Mouse (Mus musculus): ENCODE data around the gene Cdh16. TPM values are rescaled to one million over a fixed set of nuclear protein-coding genes. Genes with fewer than 3 reads are reported as not detected.

Cdh16 gene
- total RNA-seq, 2 experiments from 2014 or later: 0.54 to 0.63 TPM

DNA sequence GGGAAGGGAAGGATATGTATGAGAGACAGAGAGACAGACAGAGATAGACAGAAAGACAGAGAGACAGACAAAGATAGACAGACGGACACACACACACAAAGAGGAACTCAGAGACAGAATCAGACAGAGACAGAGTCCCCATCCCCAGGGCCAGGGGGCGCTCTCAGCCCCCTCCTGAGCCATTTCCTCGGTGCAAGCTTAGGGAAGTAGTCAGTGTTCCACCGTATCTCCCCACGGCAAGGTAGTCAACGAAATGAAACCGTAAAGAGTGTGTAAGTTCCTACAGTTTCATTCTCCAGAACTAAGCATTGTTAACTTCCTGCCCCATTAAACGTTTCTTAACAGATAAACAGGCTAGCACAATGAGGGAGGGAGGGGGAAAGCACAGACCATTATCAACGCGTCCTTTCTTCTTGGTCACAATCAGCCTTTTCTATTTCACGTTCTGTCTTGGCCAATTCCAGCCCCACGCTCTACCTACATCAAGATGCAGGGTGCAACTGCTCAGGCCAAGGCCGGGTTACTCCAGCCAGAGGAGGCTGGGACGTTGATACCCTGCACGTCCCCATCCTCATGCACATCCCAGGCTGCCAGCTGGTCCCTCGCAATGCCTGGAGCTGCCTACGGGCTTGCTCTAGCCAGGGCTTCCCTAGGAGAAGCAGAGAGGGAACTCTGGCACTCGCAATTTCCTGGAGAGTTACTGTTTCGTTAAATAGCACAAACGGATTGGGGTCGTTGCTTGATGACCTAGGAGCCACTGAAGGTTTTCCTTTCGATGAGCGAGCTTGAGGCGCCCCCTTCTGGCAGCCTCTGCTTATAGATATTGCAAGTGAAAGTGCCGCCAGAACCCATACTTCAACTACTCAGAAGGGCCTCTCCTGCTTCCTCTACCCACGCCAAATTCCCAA is 53.5 kb downstream of the Cdh16 start:
- DNase-seq: peak; percentile 89

DNA sequence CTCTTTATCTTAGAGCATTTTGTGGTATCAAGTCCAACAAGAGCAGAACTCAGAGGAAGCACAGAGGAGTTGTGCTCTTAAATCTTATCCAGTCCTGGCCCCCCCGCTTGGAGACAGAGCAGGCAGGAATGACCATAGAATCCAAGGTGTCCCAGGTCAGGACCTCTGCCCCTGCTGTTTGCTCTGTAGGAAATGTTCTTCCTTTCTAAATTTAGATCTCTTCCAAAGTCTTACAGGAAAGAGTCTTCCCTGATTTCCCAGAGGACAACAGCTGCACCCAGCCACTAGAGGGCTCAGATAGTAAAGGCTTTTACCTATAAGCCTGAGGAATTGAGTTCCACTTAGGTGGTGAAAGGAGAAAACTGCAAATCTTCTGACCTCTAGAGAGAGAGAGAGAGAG is 54.6 kb downstream of the Cdh16 start:
- DNase-seq: no peak

DNA sequence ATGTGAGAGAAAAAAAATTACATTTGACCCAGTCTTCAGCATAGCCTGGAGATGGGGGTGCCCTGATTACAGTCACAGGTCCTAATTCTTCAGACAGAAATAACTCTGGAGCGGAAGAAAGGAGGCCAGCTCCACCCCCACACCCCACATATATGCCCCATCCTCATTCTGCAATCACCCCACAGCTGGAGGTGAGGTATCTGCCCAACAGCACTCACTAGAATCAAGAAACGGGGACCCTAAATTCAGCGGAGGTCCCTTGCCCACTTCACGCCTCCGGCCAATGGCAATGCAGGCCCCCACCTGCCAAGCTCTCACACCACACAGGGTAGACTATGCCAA is 58.8 kb downstream of the Cdh16 start:
- no peak for DNase-seq

- peak; percentile 89 for DNase-seq
These were observed 59.4 kb downstream of the Cdh16 start for GRCm38 (mm10) chr8:104564633-104565456.

DNA sequence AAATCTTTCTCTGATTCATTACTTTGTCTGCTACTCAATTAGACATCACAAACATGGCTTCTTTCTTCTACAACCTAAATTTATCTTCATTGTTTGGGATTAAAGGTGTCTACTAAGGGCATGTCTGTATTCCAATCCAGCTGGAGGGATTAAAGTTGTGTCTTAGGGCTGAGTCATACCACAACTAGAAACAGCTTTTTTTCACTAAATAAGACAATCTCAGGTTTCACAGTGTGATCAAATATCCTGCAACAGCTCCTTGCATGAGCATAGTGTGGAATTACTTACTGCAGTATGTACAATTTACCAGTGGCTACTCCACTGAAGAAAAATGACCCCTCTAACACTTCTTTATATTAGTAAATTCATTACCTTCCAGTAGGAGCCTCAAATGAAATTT is 63.5 kb downstream of the Cdh16 start:
- DNase-seq: no peak

GRCm38 (mm10) chr8:104557226-104557625 is 67.0 kb downstream of the Cdh16 start:
- no peak for DNase-seq

GRCm38 (mm10) chr8:104555191-104555590 is 69.0 kb downstream of the Cdh16 start:
- DNase-seq: no peak

Other genes with a start within 250 kb of the Cdh16 start
- gene Cmtm4, start 228.6 kb downstream of the Cdh16 start, total RNA-seq (2021): 1 to 10 TPM; 6.3 to 7.6 TPM
- 100 to 1,000 TPM; 101 to 112 TPM for gene Dync1li2, start 181.3 kb downstream of the Cdh16 start, total RNA-seq (2021)
- gene Terb1, start 114.5 kb downstream of the Cdh16 start, total RNA-seq (2021): not detected
- 10 to 100 TPM; 27.0 to 27.4 TPM for gene Nae1, start 89.8 kb downstream of the Cdh16 start, total RNA-seq (2021)
- 1 to 10 TPM in 1 of 2 experiments, under 1 TPM in 1; 0.56 to 1.6 TPM for gene Car7, start 89.7 kb downstream of the Cdh16 start, total RNA-seq (2021)
- gene Pdp2, start 32.9 kb downstream of the Cdh16 start, total RNA-seq (2021): 1 to 10 TPM; 3.8 to 4.7 TPM
- gene Rrad, start 6.9 kb upstream of the Cdh16 start, total RNA-seq (2021): 10 to 100 TPM; 17.0 to 34.2 TPM
- 10 to 100 TPM; 38.3 to 48.5 TPM for gene Ciao2b, start 17.6 kb upstream of the Cdh16 start, total RNA-seq (2021)
- gene Ces2a, start 109.6 kb upstream of the Cdh16 start, total RNA-seq (2021): not detected
- gene Ces2b, start 207.2 kb upstream of the Cdh16 start, total RNA-seq (2021): under 1 TPM; 0.18 to 0.19 TPM
- gene Ces2c, start 222.7 kb upstream of the Cdh16 start, total RNA-seq (2021): under 1 TPM; 0.28 to 0.41 TPM

Measured in gastrocnemius, postnatal 10 days (tissue).